Mouse (Mus musculus) lung, postnatal 0 days (tissue): ENCODE data around the gene Clnk.
"Not testable (repeated sequence)": the region's sequence is repeated elsewhere in the genome, so short reads cannot be mapped to it uniquely, and the experiment has no call there.

Experiments
- CTCF ChIP-seq: IDR thresholded peaks from 2 replicates; pipeline ENCODE4 v1.5.1; 2016; ENCODE audit warnings: antibody characterized with exemption, mild to moderate bottlenecking
- EP300 ChIP-seq: IDR thresholded peaks from 2 replicates; pipeline ENCODE4 v1.6.1; 2016; ENCODE audit warnings: antibody characterized with exemption, mild to moderate bottlenecking, control low read depth

DNA sequence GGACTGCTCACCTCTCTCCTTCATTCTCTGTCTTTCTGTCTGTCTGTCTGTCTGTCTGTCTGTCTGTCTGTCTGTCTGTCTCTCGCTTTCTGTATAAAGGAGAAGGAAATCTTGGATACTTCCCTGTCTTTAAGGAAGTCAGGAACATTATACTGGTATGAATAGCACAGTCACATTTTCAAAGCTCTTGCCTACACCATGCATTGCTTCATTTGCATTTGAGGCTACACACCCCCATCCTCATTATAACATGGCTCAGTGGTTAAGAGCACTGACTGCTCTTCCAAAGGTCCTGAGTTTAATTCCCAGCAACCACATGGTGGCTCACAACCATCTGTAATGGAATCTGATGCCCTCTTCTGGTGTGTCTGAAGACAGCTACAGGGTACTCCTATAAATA, 6.0 kb upstream of the Clnk start:
- TF ChIP-seq CTCF, EP300: not testable (repeated sequence)
